Mouse (Mus musculus): Measurements from ENCODE around the gene Ap4s1.
A peak's percentile ranks its signal among the peaks of the same experiment; 100 is the strongest.
"Not testable (repeated sequence)": the region's sequence is repeated elsewhere in the genome, so short reads cannot be mapped to it uniquely, and the experiment has no call there.

Ap4s1 gene

GRCm38 (mm10) chr12:51690893-51691844 is at the start of gene Ap4s1:
Gene Ap4s1 (plus strand): TSS chr12:51691033.
- peak; percentile 89 for DNase-seq (ENCODE audit: extremely low spot score, low spot score)

- DNase-seq (ENCODE audit: extremely low spot score, low spot score): no peak
These were observed 49.0 kb upstream of the Ap4s1 start for GRCm38 (mm10) chr12:51641871-51642270.

- not testable (repeated sequence) for DNase-seq (ENCODE audit: extremely low spot score, low spot score)
These were observed 41.4 kb upstream of the Ap4s1 start for GRCm38 (mm10) chr12:51649401-51649800.

GRCm38 (mm10) chr12:51655944-51656465 is 34.8 kb upstream of the Ap4s1 start:
- no peak for DNase-seq (ENCODE audit: extremely low spot score, low spot score)

- DNase-seq (ENCODE audit: extremely low spot score, low spot score): no peak
These were observed 27.8 kb upstream of the Ap4s1 start for GRCm38 (mm10) chr12:51663011-51663410.

DNA sequence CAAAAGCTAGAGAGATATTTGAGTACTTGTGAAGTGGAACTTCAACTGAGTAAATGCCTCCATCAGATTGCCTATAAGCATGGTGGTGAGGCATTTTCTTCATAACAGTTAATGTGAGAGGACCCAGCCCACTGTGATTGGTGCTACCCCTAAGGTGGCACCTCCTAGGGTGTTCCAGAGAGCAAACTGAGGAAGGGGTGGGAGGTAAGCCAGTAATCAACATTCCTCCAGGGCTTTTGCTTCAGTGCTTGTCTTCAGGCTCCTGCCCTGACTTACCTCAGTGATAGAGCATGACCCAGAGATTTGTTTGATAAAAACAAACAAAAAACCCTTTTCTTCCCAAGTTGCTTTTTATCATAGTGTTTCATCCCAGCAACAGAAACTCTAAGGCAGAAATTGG is 26.9 kb upstream of the Ap4s1 start:
- DNase-seq (ENCODE audit: extremely low spot score, low spot score): no peak

GRCm38 (mm10) chr12:51666708-51667430 is 24.0 kb upstream of the Ap4s1 start:
- no peak for DNase-seq (ENCODE audit: extremely low spot score, low spot score)

GRCm38 (mm10) chr12:51671231-51671891 is 19.5 kb upstream of the Ap4s1 start:
- DNase-seq (ENCODE audit: extremely low spot score, low spot score): no peak

DNA sequence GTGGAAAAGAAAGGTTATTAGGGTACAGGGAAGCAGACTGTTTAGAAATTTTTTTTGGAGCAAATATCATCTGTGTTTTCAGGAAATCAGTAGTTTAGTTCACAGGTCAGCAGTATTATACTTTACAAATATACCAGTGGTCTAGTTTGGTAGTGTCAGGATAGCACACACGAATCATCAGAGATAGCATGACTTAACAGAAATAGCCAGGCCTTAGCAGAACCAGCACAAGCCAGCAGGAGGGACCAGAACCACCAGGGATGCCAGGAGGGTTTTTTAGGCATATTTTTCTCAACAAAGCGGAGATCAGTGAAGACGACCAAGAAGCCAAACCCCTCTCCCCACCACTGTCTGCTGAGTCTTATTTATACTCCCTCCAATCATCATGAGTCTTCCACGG is 17.6 kb upstream of the Ap4s1 start:
- no peak for DNase-seq (ENCODE audit: extremely low spot score, low spot score)

DNA sequence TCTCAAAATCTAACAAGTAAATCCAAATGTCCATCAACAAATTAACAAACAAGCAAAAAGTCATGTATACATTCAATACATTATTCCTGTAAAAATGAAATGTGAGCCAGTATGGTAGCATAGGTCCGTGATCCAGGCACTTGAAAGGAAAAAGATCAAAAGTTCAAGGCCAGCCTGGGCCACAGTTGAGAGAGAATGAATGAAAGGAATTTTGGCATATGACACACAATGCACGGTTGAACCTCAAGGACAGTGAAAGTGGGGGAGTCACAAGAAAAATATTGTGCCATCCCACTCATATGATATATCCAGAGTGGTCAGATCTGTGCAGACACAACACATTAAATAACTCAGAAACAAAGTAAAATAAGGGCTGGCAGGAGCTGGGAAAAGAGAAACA is 14.4 kb upstream of the Ap4s1 start:
- no peak for DNase-seq (ENCODE audit: extremely low spot score, low spot score)

DNA sequence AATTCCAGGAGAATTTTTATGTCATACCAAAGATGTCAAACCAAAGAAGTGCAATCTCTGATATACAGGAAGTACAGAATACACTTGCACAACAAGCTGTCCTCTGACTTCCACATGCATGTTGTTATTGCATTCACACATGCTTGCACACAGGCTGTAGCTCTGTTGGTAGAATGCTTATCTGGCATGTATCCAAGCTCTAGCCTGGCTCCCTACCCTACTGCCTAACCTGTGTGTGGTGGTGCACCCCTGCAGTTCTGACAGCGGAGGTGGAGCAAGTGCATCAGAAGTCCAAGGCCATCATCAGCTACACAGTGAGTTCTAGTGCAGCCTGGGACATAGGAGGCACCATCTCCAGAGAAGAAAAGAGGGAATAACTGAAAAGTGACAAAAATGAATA is 12.0 kb upstream of the Ap4s1 start:
- no peak for DNase-seq (ENCODE audit: extremely low spot score, low spot score)

GRCm38 (mm10) chr12:51688546-51688945 is 2.3 kb upstream of the Ap4s1 start:
- DNase-seq (ENCODE audit: extremely low spot score, low spot score): no peak

GRCm38 (mm10) chr12:51691845-51692632 is 1.2 kb downstream of the Ap4s1 start, which contains the start of gene Strn3:
Gene Strn3 (minus strand): TSS chr12:51691897.
- peak; percentile 96 for DNase-seq (ENCODE audit: extremely low spot score, low spot score)

- not testable (repeated sequence) for DNase-seq (ENCODE audit: extremely low spot score, low spot score)
These were observed 2.0 kb downstream of the Ap4s1 start for GRCm38 (mm10) chr12:51692870-51693269.

- no peak for DNase-seq (ENCODE audit: extremely low spot score, low spot score)
These were observed 2.6 kb downstream of the Ap4s1 start for GRCm38 (mm10) chr12:51693419-51693818.

DNA sequence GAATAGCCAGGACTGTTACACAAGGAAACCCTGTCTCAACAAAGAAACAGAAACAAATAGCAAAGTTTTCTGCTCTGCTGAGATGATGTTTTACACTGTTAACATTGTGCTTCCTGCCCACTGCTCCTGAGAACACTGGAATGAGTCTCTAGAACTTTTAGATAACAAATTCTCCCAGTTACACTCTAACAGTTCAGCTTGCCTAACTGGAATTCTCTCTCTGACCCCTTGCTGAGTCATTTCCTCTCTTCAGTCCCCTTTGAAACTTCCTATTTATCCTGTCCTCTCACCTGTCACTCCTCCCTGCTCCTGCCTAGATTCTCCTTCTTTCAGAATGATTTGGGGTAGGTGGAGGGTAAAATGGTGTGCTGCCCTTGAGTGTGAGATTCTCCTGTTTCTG is 3.3 kb downstream of the Ap4s1 start:
- no peak for DNase-seq (ENCODE audit: extremely low spot score, low spot score)

- no peak for DNase-seq (ENCODE audit: extremely low spot score, low spot score)
These were observed 4.1 kb downstream of the Ap4s1 start for GRCm38 (mm10) chr12:51694966-51695365.

DNA sequence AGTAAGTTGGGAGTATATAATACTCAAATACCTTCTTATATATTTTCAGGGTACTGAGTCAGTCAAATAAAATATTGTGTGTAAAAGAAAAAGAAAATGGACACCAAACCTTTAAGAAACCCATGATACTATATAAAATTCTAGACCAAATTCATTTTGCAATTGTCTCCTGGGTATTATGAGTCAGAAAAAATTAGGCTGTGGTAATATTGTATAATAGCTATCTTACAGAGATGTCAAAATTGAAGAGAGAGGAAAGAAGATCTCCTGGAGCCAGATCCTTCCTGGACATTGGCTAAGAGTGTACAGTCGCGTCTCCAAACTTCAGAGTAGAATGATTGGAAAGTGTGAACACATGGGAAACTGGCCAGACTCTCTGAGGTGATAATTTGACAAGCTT is 5.3 kb downstream of the Ap4s1 start:
- no peak for DNase-seq (ENCODE audit: extremely low spot score, low spot score)

DNA sequence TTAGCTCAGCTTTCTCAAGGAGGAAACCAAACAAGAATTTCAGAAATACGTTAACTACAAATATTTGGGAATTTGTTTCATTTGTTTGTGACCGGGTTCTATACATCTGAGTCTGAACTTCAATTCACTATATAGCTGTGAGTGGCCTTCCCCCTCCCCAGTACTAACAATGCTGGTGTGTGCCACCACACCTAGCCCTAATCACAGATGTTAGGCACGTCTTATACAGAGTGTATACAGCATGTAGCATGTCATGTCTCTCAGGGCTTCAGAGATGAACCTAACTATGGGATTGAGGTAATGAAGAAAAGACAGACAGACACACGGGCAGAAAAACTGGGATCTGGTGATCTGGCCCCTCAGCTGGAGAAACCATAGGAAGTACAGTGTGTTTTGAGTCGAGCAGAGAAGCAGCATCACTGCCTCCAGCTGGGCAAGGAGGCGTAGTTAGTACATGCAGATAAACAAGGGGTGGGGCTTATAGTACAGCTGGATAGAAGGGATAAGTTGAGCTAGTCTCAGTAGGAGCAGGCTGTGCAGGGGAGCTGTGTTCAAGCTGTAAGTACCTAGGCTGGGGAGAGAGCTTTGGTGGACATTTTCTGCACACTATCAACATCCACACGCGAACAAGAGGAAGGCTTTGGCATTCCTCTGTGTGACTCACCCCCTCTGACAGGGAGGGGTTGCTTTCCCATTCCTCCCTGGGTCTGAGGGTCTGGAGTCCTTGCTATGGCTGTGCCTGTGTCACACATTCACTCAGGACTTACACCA is 9.0 kb downstream of the Ap4s1 start:
- no peak for DNase-seq (ENCODE audit: extremely low spot score, low spot score)

GRCm38 (mm10) chr12:51701723-51702122 is 10.9 kb downstream of the Ap4s1 start:
- DNase-seq (ENCODE audit: extremely low spot score, low spot score): no peak

All from neural tube, embryonic 10.5 days (tissue).